Mouse (Mus musculus) layer of hippocampus, adult 2 months (tissue): ENCODE results near the gene Macc1. TPM values are rescaled to one million over a fixed set of nuclear protein-coding genes. Genes with fewer than 3 reads are reported as not detected.

ENCODE experiments used
- DNase-seq, 2 experiments: peaks; one replicate each; pipeline ENCODE4 v3.0.0; 2022; ENCODE audit warnings: low spot score in 2 of 2
- H3K27ac ChIP-seq: fragments of 200-600 bp; 2 replicates; pipeline ENCODE4 v1.8.1; 2022
- H3K4me3 ChIP-seq: fragments of 200-600 bp; 2 replicates; pipeline ENCODE4 v1.8.1; 2022; ENCODE audit warnings: mild to moderate bottlenecking
- CTCF ChIP-seq: fragments of 200-600 bp; conservative IDR thresholded peaks from 2 replicates; pipeline ENCODE4 v1.8.1; 2022; ENCODE audit warnings: antibody characterized with exemption, mild to moderate bottlenecking, moderate library complexity
- total RNA-seq, 2 experiments: library from RNA; stranded (reverse); gene quantifications; 2 replicates each; pipeline ENCODE4 v1.2.3; 2021

Gene Macc1
- total RNA-seq, 2 experiments from 2014 or later: not detected

DNA sequence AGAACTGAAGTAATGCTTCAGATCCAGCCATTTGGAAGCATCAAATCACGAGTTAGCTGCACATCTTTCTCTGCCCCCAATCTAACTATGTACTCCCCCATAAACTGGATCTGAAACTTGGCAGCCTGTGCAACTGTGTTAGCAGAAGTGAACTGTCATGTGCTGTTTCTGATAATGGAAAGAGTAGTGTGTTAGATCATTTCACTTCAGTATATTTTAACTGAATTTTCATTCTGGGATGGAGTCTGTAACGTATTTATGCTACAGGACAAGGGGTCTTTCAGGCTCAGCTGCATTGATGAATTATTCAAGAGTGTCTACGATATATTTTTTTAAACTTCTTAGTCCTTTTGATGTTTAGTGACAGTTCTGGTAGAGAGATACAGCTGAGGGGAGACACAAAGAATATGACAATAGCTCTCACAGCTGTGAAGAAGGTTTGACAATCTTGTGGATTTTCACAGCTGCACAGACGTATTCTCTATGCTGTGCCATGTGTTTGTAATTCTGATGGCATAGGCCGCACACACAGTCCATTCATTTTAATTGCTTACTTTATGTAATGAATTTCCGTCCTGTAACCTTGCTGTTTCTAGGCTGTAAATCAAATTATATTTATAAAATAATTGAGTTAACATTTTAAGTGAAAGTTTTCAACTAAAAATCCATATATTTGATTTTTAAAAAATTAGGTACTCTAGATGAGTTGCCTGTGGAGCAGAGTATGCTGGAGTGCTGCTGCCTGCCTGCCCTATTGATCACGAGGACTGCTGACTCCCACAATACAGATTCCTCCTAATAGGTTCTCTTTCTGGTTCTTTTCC lies 43.6 kb downstream of the Macc1 start:
- TF ChIP-seq CTCF: no peak
- Histone ChIP-seq H3K27ac (peak overlapping the region; percentile 7; the same call in 1 of the 2 replicates), H3K4me3 (no peak overlapping the region)
- DNase-seq: peak; percentile 34 to 49

GRCm38 (mm10) chr12:119358242-119358515 lies 44.1 kb downstream of the Macc1 start:
- DNase-seq: no peak
- no peak overlapping the region for H3K27ac ChIP-seq
- no peak for TF ChIP-seq CTCF
- H3K4me3 ChIP-seq: no peak overlapping the region

DNA sequence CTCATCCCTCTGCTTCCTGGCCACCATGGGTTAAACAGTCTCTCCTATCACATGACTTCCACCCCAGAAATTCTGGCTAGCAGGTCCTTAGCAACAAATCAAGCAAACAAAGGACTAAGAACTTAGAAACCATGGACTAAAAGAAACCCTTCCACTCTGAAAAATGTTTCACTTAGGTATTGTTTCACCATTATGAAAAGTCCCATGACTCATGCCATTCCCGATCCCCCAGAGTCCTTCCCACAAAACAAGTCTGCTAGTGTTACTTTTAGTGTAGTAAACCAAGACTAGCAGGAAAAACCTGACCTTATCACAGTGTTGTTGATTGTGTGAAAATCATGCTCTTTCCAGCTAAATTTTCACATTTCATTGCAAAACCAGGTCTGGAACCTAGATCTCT lies 51.0 kb downstream of the Macc1 start:
- Histone ChIP-seq H3K4me3 (no peak overlapping the region), H3K27ac (no peak overlapping the region)
- no peak for DNase-seq
- no peak for TF ChIP-seq CTCF

DNA sequence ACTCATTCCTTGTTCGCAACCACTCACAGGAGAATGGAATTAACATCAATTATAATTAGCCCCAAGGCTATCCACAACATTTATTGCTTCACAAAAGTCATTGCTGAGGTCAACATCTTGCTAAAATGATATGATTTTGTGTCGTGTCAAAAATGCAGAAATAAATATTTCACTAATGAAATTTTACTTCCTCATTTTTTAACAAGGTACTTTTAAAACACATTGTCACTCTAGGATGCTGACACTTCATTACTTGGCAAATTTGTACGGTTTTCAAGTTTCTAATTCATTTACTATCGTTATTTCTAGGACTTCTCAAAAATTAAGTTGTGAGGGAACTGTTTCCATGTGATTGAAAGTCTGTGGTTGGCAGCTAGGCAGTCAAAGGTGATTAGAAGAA lies 55.8 kb downstream of the Macc1 start:
- H3K27ac ChIP-seq: no peak overlapping the region
- no peak overlapping the region for H3K4me3 ChIP-seq
- no peak for DNase-seq
- TF ChIP-seq CTCF: no peak

- Histone ChIP-seq H3K4me3 (no peak overlapping the region), H3K27ac (no peak overlapping the region)
- TF ChIP-seq CTCF: no peak
- DNase-seq: no peak
These were observed 58.3 kb downstream of the Macc1 start for GRCm38 (mm10) chr12:119372359-119372758.

- Histone ChIP-seq H3K4me3 (no peak overlapping the region), H3K27ac (no peak overlapping the region)
- no peak for TF ChIP-seq CTCF
- no peak for DNase-seq
These were observed 62.8 kb downstream of the Macc1 start for GRCm38 (mm10) chr12:119376879-119377278.

DNA sequence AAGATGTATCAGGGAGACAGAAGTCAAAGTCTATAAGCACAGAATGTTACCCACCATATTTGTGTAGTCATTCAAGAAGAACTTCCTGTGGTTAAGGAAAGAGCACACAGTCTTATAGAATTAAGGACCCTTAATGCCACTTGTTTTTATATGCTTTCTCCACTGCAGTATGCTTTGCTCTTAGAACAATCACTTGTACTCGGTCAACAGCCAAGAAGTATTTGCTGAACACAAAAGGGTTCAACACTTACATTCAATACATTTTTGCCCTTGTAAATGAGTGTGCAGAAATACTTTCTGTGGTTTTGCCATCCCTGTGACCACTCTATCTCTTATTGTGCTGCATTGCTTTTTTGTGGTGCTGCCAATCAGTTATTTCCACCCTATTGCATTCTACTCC lies 67.8 kb downstream of the Macc1 start:
- Histone ChIP-seq H3K27ac (no peak overlapping the region), H3K4me3 (no peak overlapping the region)
- no peak for DNase-seq
- TF ChIP-seq CTCF: no peak

DNA sequence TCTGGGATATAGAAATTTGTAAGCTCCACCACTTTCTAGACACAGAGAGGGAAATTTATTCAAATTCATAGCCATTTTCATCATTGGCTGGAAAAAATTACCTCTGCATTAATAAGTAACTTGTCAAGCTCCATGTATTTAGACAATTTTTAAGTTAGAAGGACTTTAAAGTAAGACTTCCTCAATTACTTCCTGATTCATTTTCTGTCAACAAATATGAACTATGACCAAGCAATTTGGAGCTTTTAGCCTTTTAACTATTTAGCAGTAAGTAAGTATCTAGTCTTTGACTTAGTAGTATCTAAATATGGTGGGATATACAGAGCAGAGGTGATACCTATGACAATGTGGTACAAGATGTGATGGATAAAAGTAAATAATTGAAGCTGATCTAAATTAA lies 72.2 kb downstream of the Macc1 start:
- no peak for DNase-seq
- TF ChIP-seq CTCF: no peak
- no peak overlapping the region for H3K4me3 ChIP-seq

GRCm38 (mm10) chr12:119386650-119387049 lies 72.6 kb downstream of the Macc1 start:
- DNase-seq: no peak
- Histone ChIP-seq H3K27ac (no peak overlapping the region), H3K4me3 (no peak overlapping the region)
- no peak for TF ChIP-seq CTCF

More for the DNA sequence above, 72.2 kb downstream of the Macc1 start:
- H3K27ac ChIP-seq: no peak overlapping the region

- DNase-seq: no peak
- Histone ChIP-seq H3K4me3 (no peak overlapping the region), H3K27ac (no peak overlapping the region)
- TF ChIP-seq CTCF: no peak
These were observed 73.9 kb downstream of the Macc1 start for GRCm38 (mm10) chr12:119387925-119388324.

GRCm38 (mm10) chr12:119390192-119390684 lies 76.2 kb downstream of the Macc1 start:
- no peak for DNase-seq
- no peak overlapping the region for H3K4me3 ChIP-seq
- H3K27ac ChIP-seq: no peak overlapping the region
- no peak for TF ChIP-seq CTCF

DNA sequence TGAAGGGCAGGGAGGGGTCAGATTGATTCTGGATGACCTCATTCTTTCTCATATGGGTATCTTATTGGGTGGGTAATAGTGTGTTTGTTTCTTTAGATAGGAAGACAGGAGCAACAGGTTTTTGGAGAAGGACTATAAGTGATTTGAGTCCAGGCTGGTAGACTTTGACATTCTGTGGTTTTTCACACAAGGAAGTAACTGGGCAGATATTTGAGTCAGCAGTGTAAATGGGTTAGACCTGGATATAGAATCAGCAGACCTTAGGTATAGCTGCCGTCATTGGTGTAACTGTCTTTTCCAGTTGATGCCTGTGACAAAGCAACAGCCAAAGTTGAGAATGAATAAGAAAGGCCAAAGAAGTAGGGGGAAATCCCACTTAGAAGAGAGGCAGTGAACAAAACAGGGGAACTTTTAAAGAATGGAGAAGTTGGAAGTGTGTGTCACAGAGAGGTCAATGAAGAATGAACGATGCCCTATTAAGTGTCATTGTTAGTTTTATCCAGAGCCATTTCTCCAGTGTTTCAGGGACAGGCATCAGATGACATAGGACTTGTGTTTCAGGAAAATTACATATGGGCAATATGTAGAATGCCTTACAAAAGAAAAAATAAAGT lies 84.1 kb downstream of the Macc1 start:
- no peak for DNase-seq
- Histone ChIP-seq H3K27ac (no peak overlapping the region), H3K4me3 (no peak overlapping the region)
- no peak for TF ChIP-seq CTCF

DNA sequence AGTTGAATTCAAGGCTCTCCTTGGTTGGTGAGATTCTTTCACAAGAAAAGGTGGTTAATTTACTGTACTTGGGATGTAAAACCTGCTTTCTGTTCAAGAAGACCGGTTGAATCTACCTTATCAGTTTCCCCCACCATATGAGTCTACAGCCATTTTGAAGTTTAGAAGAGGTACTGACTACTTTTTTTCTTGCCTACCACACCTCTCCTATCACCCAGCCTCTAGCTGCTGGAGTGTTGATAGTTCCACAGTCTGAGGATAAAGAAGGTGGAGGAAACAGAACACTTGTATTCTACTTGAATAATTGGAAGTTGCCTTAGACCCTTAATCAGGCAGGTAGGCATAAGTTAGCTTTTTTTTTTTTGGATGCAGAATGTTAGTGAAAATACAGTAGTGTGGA lies 88.2 kb downstream of the Macc1 start:
- Histone ChIP-seq H3K4me3 (no peak overlapping the region), H3K27ac (no peak overlapping the region)
- no peak for DNase-seq
- no peak for TF ChIP-seq CTCF

- TF ChIP-seq CTCF: no peak
- H3K4me3 ChIP-seq: no peak overlapping the region
- DNase-seq: no peak
- no peak overlapping the region for H3K27ac ChIP-seq
These were observed 88.7 kb downstream of the Macc1 start for GRCm38 (mm10) chr12:119402796-119403195.
